Mouse (Mus musculus) erythroblast, adult 5-6 weeks (primary cell): ENCODE data around the gene Muc4. TPM values are rescaled to one million over a fixed set of nuclear protein-coding genes. Genes with fewer than 3 reads are reported as not detected.

Source experiments
- ATAC-seq: replicated peaks from 2 replicates; pipeline ENCODE4 v1.8.0; 2016; ENCODE audit warnings: moderate number of reproducible peaks, mild to moderate bottlenecking, moderate TSS enrichment, inconsistent platforms; ENCODE audit not compliant: poor library complexity, low FRiP score, severe bottlenecking
- total RNA-seq, 2 experiments: library from RNA; stranded (forward) in 1 of 2; stranded (reverse) in 1 of 2; fragments of 150-400 nt in 1 of 2; fragments of 200-764, 138-1000 nt in 1 of 2; gene quantifications; 2 replicates each; pipeline versions ENCODE4 v1.2.3 to v1.2.4; 2015 to 2017; ENCODE audit warnings: low replicate concordance in 2 of 2

Muc4 gene
- total RNA-seq, 2 experiments from 2014 or later = 0.26 TPM; not detected in 1

GRCm38 (mm10) chr16:32796676-32797425, 61.2 kb downstream of the Muc4 start:
- no peak for ATAC-seq

GRCm38 (mm10) chr16:32797426-32797689, 61.7 kb downstream of the Muc4 start, which contains the start of gene Muc20:
Muc20 (minus strand) TSS chr16:32797435.
- ATAC-seq = no peak

- no peak for ATAC-seq
Observed at GRCm38 (mm10) chr16:32803252-32803853, 67.7 kb downstream of the Muc4 start.

- no peak for ATAC-seq
Observed at GRCm38 (mm10) chr16:32803901-32804300, 68.2 kb downstream of the Muc4 start.

GRCm38 (mm10) chr16:32805151-32805550, 69.5 kb downstream of the Muc4 start:
- ATAC-seq = no peak

- ATAC-seq = no peak
Observed at GRCm38 (mm10) chr16:32807408-32808185, 71.9 kb downstream of the Muc4 start.

GRCm38 (mm10) chr16:32810321-32810720, 74.6 kb downstream of the Muc4 start, which contains the start of gene Smbd1:
Smbd1 (minus strand) TSS chr16:32810477.
- ATAC-seq = no peak

GRCm38 (mm10) chr16:32812888-32813361, 77.2 kb downstream of the Muc4 start:
- ATAC-seq = peak; percentile 74

GRCm38 (mm10) chr16:32813362-32813761, 77.7 kb downstream of the Muc4 start:
- no peak for ATAC-seq

- ATAC-seq = no peak
Observed at GRCm38 (mm10) chr16:32813771-32814170, 78.1 kb downstream of the Muc4 start.

GRCm38 (mm10) chr16:32814539-32814938, 78.9 kb downstream of the Muc4 start:
- no peak for ATAC-seq

GRCm38 (mm10) chr16:32815160-32815605, 79.5 kb downstream of the Muc4 start:
- ATAC-seq = no peak

- no peak for ATAC-seq
Observed at GRCm38 (mm10) chr16:32818036-32818435, 82.3 kb downstream of the Muc4 start.

- no peak for ATAC-seq
Observed at GRCm38 (mm10) chr16:32818441-32818840, 82.8 kb downstream of the Muc4 start.

- ATAC-seq = no peak
Observed at GRCm38 (mm10) chr16:32821772-32822449, 86.2 kb downstream of the Muc4 start.

- no peak for ATAC-seq
Observed at GRCm38 (mm10) chr16:32822450-32822827, 86.8 kb downstream of the Muc4 start.

- ATAC-seq = no peak
Observed at GRCm38 (mm10) chr16:32822881-32823280, 87.2 kb downstream of the Muc4 start.

GRCm38 (mm10) chr16:32823487-32823886, 87.8 kb downstream of the Muc4 start:
- no peak for ATAC-seq

GRCm38 (mm10) chr16:32824061-32824460, 88.4 kb downstream of the Muc4 start:
- ATAC-seq = no peak

- ATAC-seq = no peak
Observed at GRCm38 (mm10) chr16:32825380-32825779, 89.7 kb downstream of the Muc4 start.
